Mouse (Mus musculus): ENCODE data around the gene Card19. TPM values are rescaled to one million over a fixed set of nuclear protein-coding genes. Genes with fewer than 3 reads are reported as not detected.

The Card19 gene
- polyA plus RNA-seq, 1 experiment from 2014 or later, result 32.3 TPM

DNA sequence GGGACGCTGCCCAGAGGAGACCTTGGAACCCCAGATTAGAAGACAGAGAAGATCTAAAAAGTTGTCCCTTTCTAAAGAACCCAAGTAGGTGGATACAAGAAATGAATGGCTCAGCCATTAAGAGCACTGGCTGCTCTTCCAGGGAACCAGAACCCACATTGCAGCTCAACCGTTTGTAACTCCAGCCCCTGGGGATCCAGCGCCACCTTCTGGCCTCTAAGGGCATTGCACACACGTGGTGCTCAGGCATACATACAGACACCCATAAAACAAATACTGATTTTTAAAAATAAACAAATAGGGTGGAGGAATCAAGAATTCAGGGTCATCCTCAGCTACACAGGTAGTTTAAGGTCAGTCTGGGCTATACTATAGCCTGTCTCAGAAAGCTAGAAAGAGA lies 59.2 kb downstream of the Card19 start:
- no peak for ATAC-seq
- Histone ChIP-seq H3K27ac (ENCODE audit: low read depth) (no peak overlapping the region), H3K4me3 (ENCODE audit: low read depth, low read length) (no peak overlapping the region), H3K9me3 (ENCODE audit: low read length) (no peaks in the 10 kb centered on the region), H3K9ac (replicated peaks) (no peak overlapping the region), H3K4me1 (ENCODE audit: insufficient read depth) (peaks cover 6% of the 10 kb centered on the region), H3K27me3 (ENCODE audit: insufficient read depth, low read length) (no peaks in the 10 kb centered on the region), H3K4me2 (ENCODE audit: low read depth, low read length) (no peak overlapping the region), H3K36me3 (replicated peaks; ENCODE audit: insufficient read depth, low read length) (no peaks in the 10 kb centered on the region)
- 71% methylated on average over 4 of the region's 4 CpGs for WGBS (ENCODE audit: insufficient replicate concordance)
- TF ChIP-seq EP300 (IDR thresholded peaks at IDR 0.05; ENCODE audit: low read depth) (no peak), CTCF (IDR thresholded peaks at IDR 0.05; ENCODE audit: low read depth) (peak; percentile 54)
- DNase-seq, result no peak

DNA sequence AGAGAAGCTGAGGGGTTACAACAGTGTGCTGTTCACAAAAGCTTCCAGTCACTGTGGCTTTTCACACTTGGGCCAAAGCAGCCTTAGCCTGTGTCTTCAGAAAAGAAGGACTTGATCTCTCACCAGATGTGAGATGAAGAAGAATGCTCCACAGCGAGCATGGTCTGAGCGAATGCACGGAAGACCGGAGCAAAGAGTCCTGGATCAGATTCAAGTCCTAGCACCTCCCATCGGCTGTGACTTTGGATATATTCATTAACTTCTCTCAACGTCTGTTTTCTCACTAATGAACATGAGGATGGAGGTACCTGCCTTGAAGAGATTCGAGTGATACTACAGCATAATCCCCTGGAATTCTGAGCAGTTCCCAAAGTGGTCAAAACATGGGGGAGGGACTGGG lies 61.2 kb downstream of the Card19 start:
- H3K4me2 ChIP-seq (ENCODE audit: low read depth, low read length), result no peak overlapping the region
- no peak overlapping the region for H3K27ac ChIP-seq (ENCODE audit: low read depth)
- 0 out of 2 replicates have a peak, but pooled peaks cover under 1% of the 10 kb centered on the region for H3K27me3 ChIP-seq (ENCODE audit: insufficient read depth, low read length)
- H3K4me3 ChIP-seq (ENCODE audit: low read depth, low read length), result no peak overlapping the region
- no peaks in the 10 kb centered on the region for H3K9me3 ChIP-seq (ENCODE audit: low read length)
- no peak for DNase-seq
- 65% methylated on average over 7 of the region's 7 CpGs for WGBS (ENCODE audit: insufficient replicate concordance)
- no peak overlapping the region for H3K9ac ChIP-seq (replicated peaks)
- no peaks in the 10 kb centered on the region for H3K36me3 ChIP-seq (replicated peaks; ENCODE audit: insufficient read depth, low read length)
- peaks cover 5% of the 10 kb centered on the region for H3K4me1 ChIP-seq (ENCODE audit: insufficient read depth)
- TF ChIP-seq EP300 (IDR thresholded peaks at IDR 0.05; ENCODE audit: low read depth) (no peak), CTCF (IDR thresholded peaks at IDR 0.05; ENCODE audit: low read depth) (no peak)
- no peak for ATAC-seq

DNA sequence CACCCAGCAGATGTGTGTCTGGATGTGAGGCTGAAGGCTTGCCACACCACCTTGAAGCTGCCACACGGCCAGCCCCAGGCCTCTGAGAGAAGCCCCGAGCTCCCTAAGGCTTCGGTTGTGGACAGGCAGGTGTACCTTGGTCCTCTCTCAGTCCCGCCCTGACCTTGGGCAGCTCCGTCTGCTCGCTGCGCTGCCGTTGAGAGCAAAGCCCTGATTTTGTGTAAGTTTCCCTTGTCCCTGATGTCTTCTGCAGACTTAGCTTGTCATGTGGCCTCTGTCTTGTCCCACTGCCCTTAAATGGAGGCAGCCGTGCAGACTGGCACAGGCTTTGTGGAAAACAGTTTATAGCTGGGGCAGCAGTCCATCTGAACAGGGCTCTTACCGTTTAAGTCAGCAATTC lies 61.8 kb downstream of the Card19 start:
- no peaks in the 10 kb centered on the region for H3K9me3 ChIP-seq (ENCODE audit: low read length)
- 73% methylated on average over 10 of the region's 10 CpGs for whole genome bisulfite sequencing (ENCODE audit: insufficient replicate concordance)
- no peaks in the 10 kb centered on the region for H3K4me1 ChIP-seq (ENCODE audit: insufficient read depth)
- no peak overlapping the region for H3K9ac ChIP-seq (replicated peaks)
- peaks cover 6% of the 10 kb centered on the region for H3K27me3 ChIP-seq (ENCODE audit: insufficient read depth, low read length)
- H3K4me2 ChIP-seq (ENCODE audit: low read depth, low read length), result no peak overlapping the region
- H3K36me3 ChIP-seq (replicated peaks; ENCODE audit: insufficient read depth, low read length), result no peaks in the 10 kb centered on the region
- no peak overlapping the region for H3K27ac ChIP-seq (ENCODE audit: low read depth)
- TF ChIP-seq EP300 (IDR thresholded peaks at IDR 0.05; ENCODE audit: low read depth) (no peak), CTCF (IDR thresholded peaks at IDR 0.05; ENCODE audit: low read depth) (no peak)
- ATAC-seq, result no peak
- H3K4me3 ChIP-seq (ENCODE audit: low read depth, low read length), result no peak overlapping the region
- no peak for DNase-seq

Other genes with a start within 250 kb of the Card19 start
- 13.1 and 13.3 TPM in 2 replicates for gene Fam120a, start 248.0 kb downstream of the Card19 start, polyA plus RNA-seq (2015; fragmentation: Nextera tagmentation; extraction: Ambion mirVana)
- 0.13 and 0.15 TPM in 2 replicates for gene Wnk2, start 68.0 kb downstream of the Card19 start, polyA plus RNA-seq (2015; fragmentation: Nextera tagmentation; extraction: Ambion mirVana)
- gene Ninj1, start 28.6 kb downstream of the Card19 start, polyA plus RNA-seq (2015; fragmentation: Nextera tagmentation; extraction: Ambion mirVana), result 106 and 118 TPM in 2 replicates
- 2.5 and 2.9 TPM in 2 replicates for gene Susd3, start 32.7 kb upstream of the Card19 start, polyA plus RNA-seq (2015; fragmentation: Nextera tagmentation; extraction: Ambion mirVana)
- 0.57 and 0.62 TPM in 2 replicates for gene Fgd3, start 104.3 kb upstream of the Card19 start, polyA plus RNA-seq (2015; fragmentation: Nextera tagmentation; extraction: Ambion mirVana)
- 4.9 and 5.8 TPM in 2 replicates for gene Bicd2, start 125.5 kb upstream of the Card19 start, polyA plus RNA-seq (2015; fragmentation: Nextera tagmentation; extraction: Ambion mirVana)
- gene Ippk, start 205.2 kb upstream of the Card19 start, polyA plus RNA-seq (2015; fragmentation: Nextera tagmentation; extraction: Ambion mirVana), result 5.9 and 6.0 TPM in 2 replicates